Mouse (Mus musculus): ENCODE measurements around the gene Golgb1. TPM values are rescaled to one million over a fixed set of nuclear protein-coding genes. Genes with fewer than 3 reads are reported as not detected.

The Golgb1 gene
- polyA plus RNA-seq, 1 experiment, result 10.8 TPM

DNA sequence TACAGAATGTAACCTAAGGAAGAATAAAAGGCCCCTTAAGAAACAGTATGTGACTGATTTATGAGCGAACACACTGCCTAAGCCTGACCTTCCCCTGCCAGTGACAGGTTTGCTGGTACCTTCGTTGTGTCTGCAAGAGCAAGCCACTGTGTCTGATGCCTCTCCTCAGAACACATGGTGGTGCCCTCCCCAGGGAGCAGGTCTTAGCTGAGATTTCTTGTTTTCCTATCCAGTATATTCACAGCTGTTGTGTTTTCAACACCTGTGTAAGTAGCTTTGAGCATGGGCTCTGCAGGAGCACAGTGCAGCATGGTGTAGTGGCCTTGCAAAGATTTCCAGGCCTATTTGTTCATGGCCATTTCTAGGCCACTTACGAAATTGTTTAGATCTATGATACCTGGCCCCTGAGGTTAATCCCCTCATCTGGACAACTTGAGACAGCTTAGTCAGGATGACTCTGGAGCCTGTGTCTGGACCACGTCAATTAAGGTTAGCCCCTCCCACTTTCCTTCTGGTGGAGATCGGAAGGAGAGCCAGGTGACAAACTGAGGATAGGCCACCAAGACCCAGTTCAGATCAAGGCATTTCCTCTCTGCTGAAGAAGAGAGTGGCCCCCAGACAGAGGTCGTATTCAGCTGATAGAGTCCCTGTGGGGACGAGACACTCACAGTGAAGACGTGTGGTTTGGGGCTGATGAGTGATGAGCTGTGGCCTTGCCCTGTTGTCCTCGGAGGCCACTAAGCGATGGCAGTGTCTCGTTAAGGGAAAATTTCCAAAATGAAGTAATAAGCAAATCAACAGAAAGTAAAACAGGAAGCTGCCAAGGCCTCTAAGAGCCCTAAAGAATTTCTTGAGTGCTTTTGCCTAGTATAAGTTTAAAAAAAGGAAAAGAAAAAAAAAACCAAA is 55.5 kb downstream of the Golgb1 start:
- TF ChIP-seq GATA1 (IDR thresholded peaks at IDR 0.05; ENCODE audit: low read length), result no peak

DNA sequence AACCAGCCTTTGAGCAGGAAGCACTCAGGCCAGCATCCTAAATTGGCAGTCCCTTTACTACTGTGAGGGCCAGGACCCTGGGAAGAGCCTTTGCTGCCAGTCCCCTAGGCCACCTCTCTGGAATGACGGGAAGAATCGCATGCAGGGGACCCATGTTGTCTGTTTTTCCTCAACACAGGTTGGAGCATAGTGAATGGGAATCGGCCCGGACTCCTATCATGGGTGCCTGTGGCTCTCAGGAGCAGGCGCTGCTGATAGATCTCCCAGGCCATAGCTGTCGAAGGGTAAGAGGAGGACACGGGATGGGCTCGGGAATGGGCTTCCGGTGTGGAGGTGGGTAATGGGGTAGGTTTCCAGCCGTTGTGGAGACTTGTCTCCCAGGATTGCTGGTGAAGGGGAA is 56.4 kb downstream of the Golgb1 start:
- TF ChIP-seq GATA1 (IDR thresholded peaks at IDR 0.05; ENCODE audit: low read length), result no peak

DNA sequence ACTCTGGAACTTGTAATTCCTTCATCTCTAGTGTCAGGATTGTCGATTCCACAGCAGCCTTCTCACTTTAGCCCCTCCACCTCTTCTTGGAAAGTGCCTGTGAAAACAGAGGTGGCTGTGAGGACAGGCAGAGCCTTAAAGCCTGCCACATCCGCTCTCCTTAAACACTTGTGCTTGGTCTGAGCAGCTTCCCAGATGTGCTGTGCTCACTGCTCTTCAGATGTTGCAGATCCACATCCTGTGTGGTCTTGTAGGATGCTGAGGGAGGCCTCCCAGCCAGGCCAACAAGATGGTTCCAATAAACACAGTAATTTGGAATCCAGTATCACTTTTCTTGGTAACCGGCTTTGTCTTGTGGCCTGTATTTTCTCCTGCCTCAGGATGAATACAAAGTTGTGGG is 57.0 kb downstream of the Golgb1 start:
- TF ChIP-seq GATA1 (IDR thresholded peaks at IDR 0.05; ENCODE audit: low read length), result no peak

DNA sequence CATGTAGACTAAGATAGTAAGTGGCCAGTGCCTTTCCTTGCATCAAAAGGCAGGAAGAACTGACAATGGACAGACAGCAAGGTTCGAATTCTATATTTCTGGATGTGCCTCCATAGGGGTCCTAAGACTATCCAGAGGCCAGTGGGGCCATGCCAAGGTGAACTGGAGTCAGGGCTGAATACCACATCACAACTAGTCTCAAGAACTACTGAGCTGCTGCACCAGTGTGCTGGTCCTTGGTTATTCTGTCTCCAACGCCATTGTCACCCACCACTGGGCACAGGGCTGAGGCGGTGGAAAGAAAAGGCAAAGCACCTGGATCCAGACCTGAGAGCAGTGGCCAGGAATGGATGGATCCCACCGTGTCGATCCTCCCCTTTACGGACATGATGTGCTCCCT is 57.6 kb downstream of the Golgb1 start:
- no peak for TF ChIP-seq GATA1 (IDR thresholded peaks at IDR 0.05; ENCODE audit: low read length)

DNA sequence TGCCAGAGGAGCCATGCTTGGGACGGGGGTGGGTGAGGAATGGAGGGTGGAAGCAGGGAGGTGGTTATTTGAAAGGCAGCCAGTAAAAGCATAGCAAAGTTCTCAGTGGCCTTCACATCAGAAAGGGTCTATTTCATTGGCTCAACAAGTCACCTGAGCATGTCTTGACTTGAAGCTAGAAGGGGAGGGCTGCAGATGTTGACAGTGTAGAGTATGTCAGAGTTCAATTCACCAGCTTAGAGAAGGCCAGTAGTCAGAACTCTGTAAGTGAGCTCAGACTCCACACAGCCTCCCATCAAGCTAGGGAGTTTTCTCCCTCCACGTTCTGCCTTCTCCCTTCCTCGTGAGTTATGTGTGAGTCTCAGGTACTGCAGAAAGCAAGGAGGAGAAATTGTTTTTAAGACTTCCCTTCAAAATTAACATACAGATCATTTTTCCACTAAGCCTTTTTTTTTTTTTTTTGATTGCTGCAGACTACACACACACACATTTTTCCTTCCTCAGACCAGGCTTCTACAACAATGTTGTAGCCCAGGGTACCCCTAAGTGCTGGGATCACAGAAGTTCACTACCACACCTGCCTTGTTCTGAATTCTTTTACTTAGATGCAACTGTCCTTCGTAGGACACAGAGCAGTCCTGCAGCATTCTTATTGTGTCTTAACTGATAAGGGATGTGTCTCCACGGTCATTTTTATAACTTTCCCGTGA is 59.3 kb downstream of the Golgb1 start:
- TF ChIP-seq GATA1 (IDR thresholded peaks at IDR 0.05; ENCODE audit: low read length), result no peak

DNA sequence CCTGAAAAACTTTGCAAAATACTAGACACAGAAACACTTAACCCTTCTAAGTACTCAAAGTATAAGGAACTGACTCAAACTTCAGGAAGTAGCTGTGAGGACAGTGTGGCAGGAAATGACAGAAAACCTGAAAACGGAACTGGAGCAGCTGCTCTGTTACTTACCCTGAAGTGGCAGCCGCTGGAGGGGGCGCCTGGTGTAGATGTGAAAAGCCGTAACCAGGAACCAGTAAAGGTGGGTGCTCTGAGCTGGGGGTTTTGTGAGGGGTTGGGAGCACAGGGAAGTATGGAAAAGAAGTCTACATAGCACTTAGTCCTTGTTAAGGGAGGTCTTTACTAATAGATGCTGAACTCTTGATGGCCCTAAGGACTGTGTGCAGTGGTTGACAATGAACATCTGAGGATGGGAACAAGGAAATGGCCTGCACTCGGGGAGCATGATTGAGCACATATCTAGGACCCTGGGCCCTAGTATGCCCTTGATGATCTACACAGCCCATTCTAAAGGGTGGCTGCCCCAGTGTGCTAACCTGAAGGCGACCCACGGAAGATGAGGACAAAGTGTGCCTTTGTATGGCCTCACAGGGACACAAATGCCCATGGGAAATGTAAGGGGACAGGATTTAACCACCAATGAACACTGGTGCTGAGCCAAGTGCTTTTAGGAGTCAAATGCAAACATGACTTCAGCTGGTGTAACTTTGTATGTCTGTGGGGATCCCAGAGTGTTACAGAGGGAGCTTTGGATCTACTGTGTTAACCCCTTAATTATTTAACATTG is 60.1 kb downstream of the Golgb1 start, which contains the start of gene Hcls1:
Gene Hcls1 (plus strand): TSS at position 143 of the 780 bp plus-strand sequence.
- TF ChIP-seq GATA1 (IDR thresholded peaks at IDR 0.05; ENCODE audit: low read length), result no peak

DNA sequence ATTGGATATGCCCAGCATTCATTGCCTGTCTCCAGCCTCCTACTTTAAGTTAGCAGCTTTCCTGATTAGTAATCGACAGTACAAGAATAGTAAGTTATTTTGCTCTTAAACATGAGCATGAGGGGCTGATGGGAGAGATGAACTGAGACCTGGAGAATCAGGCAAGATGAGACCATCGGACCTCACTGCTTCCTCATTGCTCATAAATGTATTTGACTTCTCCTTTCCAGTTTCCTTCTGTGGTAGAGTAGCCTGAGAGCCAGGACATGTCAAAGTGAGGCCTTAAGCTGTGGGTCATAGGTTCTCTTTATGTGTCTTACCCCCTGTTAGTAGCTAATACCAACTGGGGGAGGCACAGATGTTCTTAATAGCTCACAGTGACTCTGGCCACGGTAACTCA is 60.9 kb downstream of the Golgb1 start:
- no peak for TF ChIP-seq GATA1 (IDR thresholded peaks at IDR 0.05; ENCODE audit: low read length)

DNA sequence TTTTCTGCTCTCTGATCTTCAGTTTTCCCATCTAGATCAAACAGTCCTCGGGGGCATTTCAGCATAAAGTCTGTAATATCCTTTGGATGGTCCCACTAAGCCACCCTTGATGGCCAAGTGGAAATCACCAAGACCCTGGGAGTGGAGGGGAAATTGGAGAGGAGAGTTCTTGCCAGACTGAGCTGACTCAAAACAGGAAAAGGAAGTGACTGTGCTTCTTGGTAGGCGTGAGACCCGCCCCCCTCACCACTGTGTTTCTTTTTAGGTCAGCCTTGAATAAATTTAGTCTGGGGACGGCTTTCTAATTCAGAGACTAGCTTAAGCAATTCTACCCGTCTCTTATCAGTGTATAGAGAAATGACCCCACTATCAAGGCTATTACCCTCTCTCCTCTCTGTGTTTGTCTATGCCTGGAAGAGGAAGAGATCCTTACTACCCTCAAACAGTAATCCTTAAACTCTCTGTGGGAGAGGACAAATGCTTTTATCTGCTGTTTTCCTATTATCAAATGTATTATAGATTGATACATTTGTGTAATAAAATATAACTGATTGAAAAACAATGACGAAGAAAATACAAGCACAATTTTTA is 66.3 kb downstream of the Golgb1 start:
- TF ChIP-seq GATA1 (IDR thresholded peaks at IDR 0.05; ENCODE audit: low read length), result no peak

DNA sequence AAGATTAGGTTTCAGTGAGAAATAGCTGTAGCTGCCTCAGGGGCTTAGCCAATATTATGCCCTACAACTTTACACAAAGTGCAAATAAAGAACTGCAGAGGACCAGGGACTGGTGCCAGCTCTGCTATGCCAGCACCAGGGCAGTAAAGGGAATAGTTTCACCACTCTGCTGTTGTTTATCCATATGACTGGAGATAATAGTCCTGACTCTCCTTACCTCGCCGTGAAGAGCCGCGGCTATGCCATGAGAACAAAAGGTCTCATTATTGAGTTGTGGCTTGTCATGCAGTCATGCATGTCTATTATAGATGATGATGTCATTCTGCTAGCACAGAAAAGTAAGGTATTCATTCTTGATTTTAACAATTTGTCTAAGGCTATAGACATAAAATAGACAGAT is 67.0 kb downstream of the Golgb1 start:
- no peak for TF ChIP-seq GATA1 (IDR thresholded peaks at IDR 0.05; ENCODE audit: low read length)

DNA sequence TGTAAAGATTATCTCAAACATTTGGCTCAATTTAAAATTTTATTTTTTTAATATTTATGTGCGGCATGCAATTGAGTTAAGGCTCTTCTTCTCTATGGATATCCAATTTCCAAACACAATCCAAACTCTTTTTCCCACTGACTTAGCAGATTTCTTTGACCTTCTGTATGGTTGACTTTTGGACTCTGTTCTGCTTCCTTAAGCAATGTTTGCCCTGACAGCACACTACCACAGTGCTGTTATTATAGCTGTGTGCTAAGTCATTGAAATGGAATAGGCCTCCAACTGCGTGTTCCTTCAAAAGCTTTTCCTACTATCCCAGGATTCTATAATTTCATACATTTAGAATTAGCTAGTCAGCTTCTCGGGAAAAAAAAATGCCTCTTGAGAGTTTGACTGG is 68.7 kb downstream of the Golgb1 start:
- TF ChIP-seq GATA1 (IDR thresholded peaks at IDR 0.05; ENCODE audit: low read length), result no peak

DNA sequence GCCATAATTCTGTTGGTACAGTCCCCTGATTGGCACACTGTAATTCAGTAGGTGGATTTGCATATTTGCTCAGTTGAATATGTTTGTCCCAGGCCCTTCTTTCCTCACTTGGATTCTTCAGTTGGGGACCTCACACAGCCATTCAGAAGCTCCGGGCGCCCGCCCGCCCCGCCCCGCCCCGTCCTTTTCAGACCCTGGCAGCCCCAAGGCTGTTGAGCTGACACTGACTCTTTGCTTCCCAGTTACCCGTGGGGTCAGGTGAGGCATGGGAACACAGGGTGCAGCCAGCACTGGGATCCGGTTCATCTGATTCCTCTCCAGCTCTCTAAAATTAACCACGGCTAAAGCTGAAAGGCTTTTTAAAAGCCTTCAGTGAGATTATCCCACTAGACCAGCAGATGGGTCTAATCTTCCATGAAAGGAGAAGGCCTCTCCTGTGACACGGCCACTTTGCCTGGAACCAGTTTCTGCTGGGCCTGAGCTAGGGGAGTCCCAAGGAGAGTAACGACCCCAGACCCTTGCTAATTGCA is 70.0 kb downstream of the Golgb1 start:
- TF ChIP-seq GATA1 (IDR thresholded peaks at IDR 0.05; ENCODE audit: low read length), result no peak

DNA sequence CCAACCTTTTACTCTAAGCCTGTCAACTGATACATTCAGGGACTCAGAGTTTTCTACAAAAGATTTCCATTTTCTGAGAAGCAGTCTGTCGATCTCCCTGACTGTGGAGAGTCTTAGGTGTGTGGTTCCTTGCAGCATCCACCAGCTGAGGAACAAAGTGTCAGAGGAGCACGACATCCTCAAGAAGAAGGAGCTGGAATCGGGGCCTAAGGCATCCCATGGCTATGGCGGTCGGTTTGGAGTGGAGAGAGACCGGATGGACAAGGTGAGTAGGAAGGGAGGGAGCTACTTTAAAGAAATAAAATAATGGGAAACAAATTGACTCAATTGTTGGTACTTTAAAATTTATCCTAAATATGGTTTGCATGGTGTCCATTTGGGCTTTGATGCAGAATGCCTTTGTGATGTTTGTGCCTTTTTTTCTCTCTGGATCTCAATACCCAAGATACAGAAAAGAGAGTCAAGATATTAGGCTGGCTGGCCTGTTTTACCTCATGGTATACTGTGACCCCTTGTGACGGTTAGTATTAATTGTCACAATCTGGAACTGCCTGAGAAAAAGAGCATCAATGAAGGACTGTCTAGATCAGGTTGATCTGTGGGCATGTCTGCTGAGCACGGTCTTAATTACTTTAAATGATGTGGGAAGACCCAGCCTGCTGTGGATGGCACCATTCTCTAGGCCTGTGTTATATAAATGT is 71.7 kb downstream of the Golgb1 start:
- no peak for TF ChIP-seq GATA1 (IDR thresholded peaks at IDR 0.05; ENCODE audit: low read length)

DNA sequence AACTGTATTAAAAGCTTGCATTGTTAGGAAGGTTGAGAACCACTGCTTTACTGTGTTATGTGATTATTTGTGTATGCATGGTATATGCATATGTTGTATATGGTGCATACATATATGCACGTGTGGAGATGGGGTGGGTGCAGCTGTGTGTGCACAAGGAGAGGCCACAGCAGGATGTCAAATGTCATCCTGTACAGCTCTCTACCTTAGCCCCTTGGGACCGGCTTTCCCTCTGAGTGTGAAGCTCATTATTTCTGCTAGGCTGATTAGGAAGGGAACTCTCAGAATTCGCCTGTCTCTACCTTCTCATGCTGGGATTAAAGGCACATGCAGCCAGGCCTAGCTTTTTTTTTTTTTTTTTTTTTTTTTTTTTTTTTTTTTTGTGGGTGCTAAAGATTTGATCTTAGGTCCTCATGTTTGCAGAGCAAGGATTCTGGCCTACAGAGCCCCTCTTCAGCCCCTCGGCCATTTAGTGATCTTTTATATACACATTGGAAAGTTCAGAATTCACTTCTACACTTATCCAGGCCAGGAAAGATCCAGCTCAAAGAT is 72.8 kb downstream of the Golgb1 start:
- TF ChIP-seq GATA1 (IDR thresholded peaks at IDR 0.05; ENCODE audit: low read length), result no peak

DNA sequence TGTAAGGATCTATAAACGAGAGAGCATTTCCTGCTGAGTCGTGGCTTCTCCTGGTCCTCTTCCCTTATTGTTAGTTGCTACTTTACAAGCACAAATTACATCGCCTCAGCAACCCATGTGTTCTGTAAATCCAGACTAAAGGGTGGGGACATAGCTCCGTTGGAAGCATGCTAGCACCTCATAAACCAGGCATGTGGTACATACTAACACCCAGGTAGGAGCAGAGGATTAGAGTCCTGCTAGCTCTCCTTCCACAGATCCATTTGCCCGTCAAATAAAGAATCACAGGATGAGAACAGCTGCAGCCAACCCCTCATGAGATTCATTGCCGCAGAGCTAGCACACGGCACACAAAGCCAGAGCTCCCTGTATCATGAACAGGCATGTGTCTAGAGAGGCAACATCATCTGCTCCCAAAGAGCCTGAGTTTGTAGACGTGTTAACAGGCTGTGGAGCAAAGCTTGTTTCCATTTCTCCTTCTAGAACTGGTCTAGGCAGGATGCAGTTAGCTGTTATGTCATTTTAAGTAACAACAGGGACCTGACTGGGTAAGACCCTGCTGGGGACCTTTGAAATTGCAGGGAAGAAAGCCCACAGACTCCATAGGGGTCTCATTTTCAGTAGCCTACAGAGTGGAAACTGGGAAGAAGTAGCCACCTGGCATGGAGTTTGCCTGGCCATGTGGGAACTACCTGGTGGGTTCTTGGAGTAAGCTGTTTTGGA is 74.8 kb downstream of the Golgb1 start:
- TF ChIP-seq GATA1 (IDR thresholded peaks at IDR 0.05; ENCODE audit: low read length), result no peak

Data from G1E-ER4 (cell line).